Mouse (Mus musculus) midbrain, embryonic 15.5 days (tissue): ENCODE results near the gene Gorab. TPM values are rescaled to one million over a fixed set of nuclear protein-coding genes. Genes with fewer than 3 reads are reported as not detected.

Source experiments
- ATAC-seq: fragments of 200-750 bp; cut with Nextera tagmentation; replicated peaks from 2 replicates; pipeline ENCODE4 v1.8.0; 2017; ENCODE audit warnings: moderate TSS enrichment
- H3K27ac ChIP-seq: fragments of 300-500 bp; sonication (generic); 2 replicates; pipeline ENCODE4 v1.5.1; 2015; ENCODE audit warnings: mild to moderate bottlenecking, inconsistent platforms
- H3K27me3 ChIP-seq: fragments of 300-500 bp; sonication (generic); replicated peaks from 2 replicates; pipeline ENCODE4 v1.6.1; 2015; ENCODE audit warnings: inconsistent platforms
- H3K36me3 ChIP-seq: fragments of 300-500 bp; sonication (generic); replicated peaks from 2 replicates; pipeline ENCODE4 v1.6.1; 2015; ENCODE audit warnings: inconsistent platforms
- H3K4me1 ChIP-seq: fragments of 300-500 bp; sonication (generic); 2 replicates; pipeline ENCODE4 v1.6.1; 2015; ENCODE audit warnings: inconsistent platforms
- H3K4me2 ChIP-seq: fragments of 300-500 bp; sonication (generic); 2 replicates; pipeline ENCODE4 v1.6.1; 2015; ENCODE audit warnings: inconsistent platforms, mild to moderate bottlenecking, moderate library complexity
- H3K4me3 ChIP-seq: fragments of 300-500 bp; sonication (generic); 2 replicates; pipeline ENCODE4 v1.5.1; 2015; ENCODE audit warnings: mild to moderate bottlenecking, inconsistent platforms
- H3K9ac ChIP-seq: fragments of 300-500 bp; sonication (generic); 2 replicates; pipeline ENCODE4 v1.6.1; 2015; ENCODE audit warnings: mild to moderate bottlenecking, inconsistent platforms
- H3K9me3 ChIP-seq: fragments of 300-500 bp; sonication (generic); 2 replicates; pipeline ENCODE4 v1.6.1; 2016; ENCODE audit warnings: inconsistent platforms
- WGBS: fragments of 180-500 bp; shearing (Covaris S2); methylation state at CpG from one replicate; pipeline ENCODE4 v1.1.7; 2015; ENCODE audit warnings: mixed read lengths; 5-methylcytosine and 5-hydroxymethylcytosine counted together
- polyA plus RNA-seq: library from polyadenylated mRNA; unstranded; fragments of >200 nt; fragmentation: Nextera tagmentation; extraction: Ambion mirVana; gene quantifications from 2 replicates; pipeline ENCODE4 v1.2.1, GENCODE M21; 2015

Gene Gorab
- 22.1 and 22.8 TPM in 2 replicates for polyA plus RNA-seq

DNA sequence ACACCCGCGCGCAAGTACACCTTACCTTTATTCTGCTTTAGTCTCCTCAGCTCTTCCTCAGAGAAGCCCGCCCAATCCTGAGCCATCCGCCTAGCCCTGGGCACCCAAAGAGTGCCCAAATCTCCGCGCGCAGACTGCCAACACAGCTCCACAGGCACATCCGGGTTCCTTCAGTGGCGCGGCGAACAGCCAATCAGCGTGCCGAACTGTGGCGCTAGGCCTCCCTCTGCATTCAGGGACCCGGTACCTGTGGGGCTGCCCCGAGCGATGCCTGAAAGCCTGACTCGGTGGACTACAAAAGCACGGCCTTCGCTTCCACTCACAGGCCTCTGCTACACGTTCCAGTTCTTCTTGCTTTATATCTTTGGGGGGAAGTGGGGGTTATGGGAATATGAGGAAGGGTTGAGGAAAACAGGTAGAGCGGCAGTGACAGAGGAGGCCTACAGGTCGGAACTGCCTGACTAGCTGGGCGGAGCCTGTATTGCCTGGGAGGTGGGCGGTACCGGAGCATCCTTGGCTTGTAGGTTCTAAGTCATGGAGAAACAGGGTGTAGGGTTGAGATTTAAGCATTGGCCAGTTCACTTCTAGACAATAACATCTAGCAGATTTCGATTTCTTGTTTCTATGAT is at the start of gene Gorab:
Gene Gorab (minus strand): TSS at position 172 of the 629 bp plus-strand sequence.
- peak within 1 kb of the TSS; percentile 87 for H3K27ac ChIP-seq
- peak; percentile 100 for ATAC-seq
- no peaks in the 10 kb centered on the region for H3K9me3 ChIP-seq
- H3K27me3 ChIP-seq = 0 out of 2 replicates have a peak, but pooled peaks cover 4% of the 10 kb centered on the region
- peak within 1 kb of the TSS; percentile 72 for H3K4me3 ChIP-seq
- peak within 1 kb of the TSS; percentile 74 for H3K9ac ChIP-seq
- WGBS = under 1% methylated on average over 28 of the region's 28 CpGs
- no peaks in the 10 kb centered on the region for H3K36me3 ChIP-seq
- H3K4me1 ChIP-seq = peaks cover 15% of the 10 kb centered on the region
- H3K4me2 ChIP-seq = peak within 1 kb of the TSS; percentile 57

DNA sequence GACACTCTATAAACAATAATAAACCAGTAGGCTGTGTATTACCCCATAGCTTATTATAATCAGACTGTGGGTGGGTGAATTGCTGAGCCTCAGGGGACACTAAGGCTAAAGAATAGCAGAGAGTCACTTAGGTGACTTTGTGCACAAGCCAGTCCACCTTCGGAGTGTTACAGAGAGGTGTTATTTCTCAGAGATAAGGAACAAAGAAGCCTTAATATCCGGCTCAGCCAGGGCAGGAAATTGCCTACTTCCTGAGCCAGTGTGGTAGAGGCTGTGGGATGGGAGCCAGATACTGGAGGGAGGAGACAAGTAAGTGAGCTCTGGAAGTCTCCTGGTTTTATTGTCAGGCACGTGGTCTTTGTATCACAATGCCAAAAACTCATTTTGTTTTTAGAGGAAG is 40.4 kb upstream of the Gorab start:
- H3K4me2 ChIP-seq = no peak overlapping the region
- WGBS = 69% methylated on average over 3 of the region's 3 CpGs
- no peaks in the 10 kb centered on the region for H3K9me3 ChIP-seq
- no peak for ATAC-seq
- H3K27ac ChIP-seq = no peak overlapping the region
- no peaks in the 10 kb centered on the region for H3K4me1 ChIP-seq
- H3K4me3 ChIP-seq = no peak overlapping the region
- H3K36me3 ChIP-seq = no peaks in the 10 kb centered on the region
- H3K27me3 ChIP-seq = no peaks in the 10 kb centered on the region
- H3K9ac ChIP-seq = no peak overlapping the region

DNA sequence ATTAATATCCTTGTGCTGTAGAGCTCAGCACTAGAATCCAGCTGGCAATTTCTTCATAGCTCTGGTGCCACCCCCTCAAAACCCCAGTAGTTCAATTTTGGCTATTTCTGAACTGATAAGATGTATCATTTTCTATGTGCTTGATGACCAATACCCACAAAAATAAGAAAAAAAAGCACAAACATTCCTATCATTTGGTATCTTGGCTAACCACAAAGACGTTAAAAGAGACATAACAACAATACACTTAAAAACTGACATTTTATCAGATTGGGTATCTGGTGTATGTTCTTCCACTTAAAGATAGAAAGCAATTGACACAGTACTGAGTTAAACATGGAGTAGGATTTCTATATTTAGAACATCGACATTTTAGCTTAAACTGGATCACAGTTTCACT is 35.5 kb upstream of the Gorab start:
- Histone ChIP-seq H3K4me1 (no peaks in the 10 kb centered on the region), H3K9ac (no peak overlapping the region), H3K4me2 (no peak overlapping the region), H3K9me3 (no peaks in the 10 kb centered on the region), H3K27ac (no peak overlapping the region), H3K36me3 (no peaks in the 10 kb centered on the region), H3K4me3 (no peak overlapping the region), H3K27me3 (no peaks in the 10 kb centered on the region)
- no peak for ATAC-seq
- 88% methylated on average over 2 of the region's 2 CpGs for WGBS

DNA sequence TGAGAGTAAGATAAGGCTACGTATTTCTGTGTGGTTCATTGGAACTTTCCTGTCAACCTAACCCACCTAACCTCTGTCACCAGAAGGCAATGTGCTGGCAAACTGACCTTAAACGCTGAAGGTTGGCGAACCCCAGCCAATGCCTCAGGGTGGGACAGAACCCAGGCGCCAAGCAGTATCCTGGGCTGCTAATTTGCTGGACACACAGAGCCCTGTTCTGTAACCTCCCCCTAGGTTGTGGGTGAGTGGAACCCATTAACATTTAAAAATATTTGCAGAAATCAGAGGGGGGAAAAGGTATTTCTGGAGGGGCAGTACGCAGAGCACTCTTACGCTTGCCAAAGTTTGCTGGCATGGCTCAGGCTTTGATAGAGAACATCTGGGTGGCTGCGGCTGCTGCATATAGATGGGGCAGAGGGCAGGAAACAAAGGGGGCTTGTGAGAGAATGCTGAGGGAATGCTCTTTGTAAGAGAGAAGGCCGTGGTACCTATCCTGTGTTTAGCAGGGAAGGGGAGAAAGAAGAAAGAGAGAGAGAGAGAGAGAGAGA is 20.1 kb upstream of the Gorab start:
- 67% methylated on average over 8 of the region's 8 CpGs for WGBS
- no peaks in the 10 kb centered on the region for H3K4me1 ChIP-seq

DNA sequence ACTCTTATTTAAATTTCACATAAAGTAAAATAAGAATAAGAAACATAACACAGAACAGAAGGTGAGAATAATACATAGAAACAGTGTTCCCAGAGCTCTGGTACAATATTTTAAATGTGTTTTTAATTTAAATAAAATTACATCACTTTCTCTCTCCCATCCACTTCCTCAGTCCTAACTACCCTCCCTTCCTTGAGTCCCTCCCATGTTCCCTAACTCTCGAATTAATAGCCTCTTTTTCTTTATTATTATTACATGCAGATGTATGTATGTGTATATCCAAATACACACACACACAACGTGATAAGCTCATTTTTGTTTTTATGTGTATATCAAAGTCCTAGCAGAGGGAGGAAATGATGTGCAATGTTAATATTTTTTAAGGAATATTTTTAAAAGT is 13.7 kb upstream of the Gorab start:
- Histone ChIP-seq H3K4me2 (no peak overlapping the region), H3K27me3 (no peaks in the 10 kb centered on the region), H3K9ac (no peak overlapping the region), H3K9me3 (no peaks in the 10 kb centered on the region), H3K36me3 (no peaks in the 10 kb centered on the region), H3K4me3 (no peak overlapping the region), H3K27ac (no peak overlapping the region), H3K4me1 (no peaks in the 10 kb centered on the region)
- WGBS = 68% methylated on average over 2 of the region's 2 CpGs
- no peak for ATAC-seq

More for the DNA sequence above, 20.1 kb upstream of the Gorab start:
- H3K9ac ChIP-seq = no peak overlapping the region
- no peaks in the 10 kb centered on the region for H3K36me3 ChIP-seq
- H3K4me3 ChIP-seq = no peak overlapping the region
- no peaks in the 10 kb centered on the region for H3K9me3 ChIP-seq
- ATAC-seq = no peak
- H3K27ac ChIP-seq = no peak overlapping the region
- no peak overlapping the region for H3K4me2 ChIP-seq
- no peaks in the 10 kb centered on the region for H3K27me3 ChIP-seq

DNA sequence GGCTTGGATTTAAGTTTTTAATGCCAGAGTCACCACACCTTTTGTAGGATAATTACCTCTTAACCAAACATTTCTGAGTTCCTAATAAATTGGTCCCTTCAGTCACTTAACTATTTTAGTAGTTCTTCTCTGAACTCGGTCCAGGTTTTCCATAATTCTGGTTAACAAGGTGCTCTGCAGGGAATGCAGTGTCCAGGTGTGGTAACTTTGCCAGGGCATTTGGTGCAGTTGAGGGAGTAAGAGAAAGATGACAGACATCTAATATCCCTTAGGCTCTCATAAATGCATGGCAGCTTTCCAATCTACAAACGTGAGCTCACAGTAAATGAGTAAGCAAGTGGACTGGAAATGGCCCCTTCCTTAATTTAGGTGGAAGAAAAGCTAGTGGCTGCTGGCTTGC is 10.7 kb upstream of the Gorab start:
- H3K9me3 ChIP-seq = no peaks in the 10 kb centered on the region
- H3K4me3 ChIP-seq = no peak overlapping the region
- H3K27me3 ChIP-seq = no peaks in the 10 kb centered on the region
- no peak for ATAC-seq
- H3K36me3 ChIP-seq = no peaks in the 10 kb centered on the region
- no peak overlapping the region for H3K27ac ChIP-seq
- no peak overlapping the region for H3K4me2 ChIP-seq
- WGBS = 78% methylated on average over 2 of the region's 2 CpGs
- no peaks in the 10 kb centered on the region for H3K4me1 ChIP-seq
- H3K9ac ChIP-seq = no peak overlapping the region

DNA sequence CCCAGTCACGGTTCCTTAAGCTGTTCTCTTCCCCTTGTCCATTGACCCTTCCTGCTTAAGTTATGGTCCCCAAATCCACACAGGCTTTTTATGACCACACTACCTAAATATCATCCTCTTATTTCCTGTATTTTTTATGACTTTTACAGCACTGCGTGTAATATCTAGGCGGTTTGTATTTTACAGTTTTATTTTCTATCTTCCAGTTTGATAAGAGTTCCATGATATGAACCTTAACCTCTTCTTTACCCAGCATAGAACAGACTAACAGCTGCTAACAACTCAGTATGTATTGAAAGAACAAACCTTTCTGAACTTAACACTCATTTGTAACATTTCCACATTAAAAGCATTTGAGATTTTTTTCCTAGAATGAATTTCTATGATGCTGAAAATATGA is 2.7 kb upstream of the Gorab start:
- Histone ChIP-seq H3K4me1 (peaks cover 15% of the 10 kb centered on the region), H3K4me3 (no peak overlapping the region), H3K27ac (no peak overlapping the region), H3K27me3 (0 out of 2 replicates have a peak, but pooled peaks cover 4% of the 10 kb centered on the region), H3K9me3 (no peaks in the 10 kb centered on the region), H3K4me2 (no peak overlapping the region), H3K36me3 (no peaks in the 10 kb centered on the region), H3K9ac (no peak overlapping the region)
- ATAC-seq = no peak
- WGBS = 75% methylated on average over 3 of the region's 3 CpGs

DNA sequence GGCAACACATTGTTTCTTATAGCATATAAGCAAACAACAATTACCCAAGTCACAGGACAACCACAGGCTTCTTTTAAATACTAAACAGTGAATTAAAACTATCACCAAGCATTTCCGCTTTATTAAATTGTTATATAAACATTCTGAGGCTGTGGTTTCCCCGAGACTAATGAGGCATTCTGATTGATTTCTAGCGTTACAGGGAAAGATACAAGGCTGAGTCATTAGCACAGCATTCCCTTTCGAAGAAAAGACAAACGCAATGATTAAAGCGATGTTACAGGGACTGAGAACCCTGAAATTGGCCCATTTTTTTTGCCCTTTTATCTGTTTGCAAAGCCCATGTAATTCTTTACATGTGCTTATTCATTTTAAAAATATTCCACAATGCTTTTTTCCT is 12.1 kb downstream of the Gorab start:
- H3K9me3 ChIP-seq = no peaks in the 10 kb centered on the region
- ATAC-seq = no peak
- no peak overlapping the region for H3K27ac ChIP-seq
- H3K27me3 ChIP-seq = no peaks in the 10 kb centered on the region
- WGBS = 88% methylated on average over 6 of the region's 6 CpGs
- H3K36me3 ChIP-seq = peaks cover 33% of the 10 kb centered on the region
- no peak overlapping the region for H3K9ac ChIP-seq
- no peak overlapping the region for H3K4me2 ChIP-seq
- no peak overlapping the region for H3K4me3 ChIP-seq
- no peaks in the 10 kb centered on the region for H3K4me1 ChIP-seq

DNA sequence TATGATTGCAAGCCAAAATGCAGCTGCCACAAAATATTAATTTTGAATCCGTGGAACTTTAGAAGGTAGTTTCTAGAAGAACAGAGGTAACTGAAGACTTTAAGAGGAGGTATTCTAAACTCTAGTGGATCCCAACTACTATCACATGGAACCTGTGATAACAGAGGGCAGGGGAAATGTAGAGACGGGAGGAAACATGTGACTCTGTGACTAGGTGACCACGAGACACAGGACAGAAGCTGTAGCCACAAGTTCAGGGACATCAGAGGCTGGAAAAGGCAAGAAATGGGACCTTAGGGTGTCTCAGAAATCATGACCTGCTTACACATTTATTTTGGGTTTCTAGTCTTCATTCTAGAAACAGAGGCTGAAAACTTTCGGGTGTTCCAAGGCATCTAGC is 13.4 kb downstream of the Gorab start:
- no peak overlapping the region for H3K4me2 ChIP-seq
- ATAC-seq = no peak
- peaks cover 29% of the 10 kb centered on the region for H3K36me3 ChIP-seq
- no peaks in the 10 kb centered on the region for H3K4me1 ChIP-seq
- WGBS = 92% methylated on average over 4 of the region's 4 CpGs
- H3K4me3 ChIP-seq = no peak overlapping the region
- no peaks in the 10 kb centered on the region for H3K27me3 ChIP-seq
- H3K27ac ChIP-seq = no peak overlapping the region
- H3K9ac ChIP-seq = no peak overlapping the region
- H3K9me3 ChIP-seq = no peaks in the 10 kb centered on the region

DNA sequence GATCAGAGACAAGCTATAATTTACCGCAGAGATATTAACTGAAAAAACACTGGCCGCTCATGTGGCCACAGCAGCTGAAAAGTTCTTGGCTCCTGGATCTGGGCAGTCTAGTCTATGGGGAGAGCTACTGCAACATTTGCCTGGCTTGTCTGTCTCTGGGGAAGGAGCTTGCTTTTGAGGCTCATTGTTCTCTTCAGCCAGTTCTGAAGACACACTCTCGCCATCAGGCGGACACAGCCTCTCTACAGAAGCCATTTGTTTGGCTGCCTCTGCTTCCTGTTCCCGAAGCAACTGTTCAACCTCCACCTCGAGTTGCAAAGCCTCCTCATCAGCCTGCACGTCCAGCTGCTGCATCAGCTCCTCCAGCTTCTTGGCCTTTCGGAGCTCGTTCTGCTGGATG is 17.3 kb downstream of the Gorab start:
- Histone ChIP-seq H3K27ac (no peak overlapping the region), H3K4me1 (no peaks in the 10 kb centered on the region), H3K9ac (no peak overlapping the region), H3K9me3 (no peaks in the 10 kb centered on the region), H3K27me3 (no peaks in the 10 kb centered on the region), H3K4me3 (no peak overlapping the region), H3K36me3 (peaks cover 9% of the 10 kb centered on the region; the same call in 1 of the 2 replicates), H3K4me2 (no peak overlapping the region)
- no peak for ATAC-seq
- 91% methylated on average over 9 of the region's 9 CpGs for WGBS

DNA sequence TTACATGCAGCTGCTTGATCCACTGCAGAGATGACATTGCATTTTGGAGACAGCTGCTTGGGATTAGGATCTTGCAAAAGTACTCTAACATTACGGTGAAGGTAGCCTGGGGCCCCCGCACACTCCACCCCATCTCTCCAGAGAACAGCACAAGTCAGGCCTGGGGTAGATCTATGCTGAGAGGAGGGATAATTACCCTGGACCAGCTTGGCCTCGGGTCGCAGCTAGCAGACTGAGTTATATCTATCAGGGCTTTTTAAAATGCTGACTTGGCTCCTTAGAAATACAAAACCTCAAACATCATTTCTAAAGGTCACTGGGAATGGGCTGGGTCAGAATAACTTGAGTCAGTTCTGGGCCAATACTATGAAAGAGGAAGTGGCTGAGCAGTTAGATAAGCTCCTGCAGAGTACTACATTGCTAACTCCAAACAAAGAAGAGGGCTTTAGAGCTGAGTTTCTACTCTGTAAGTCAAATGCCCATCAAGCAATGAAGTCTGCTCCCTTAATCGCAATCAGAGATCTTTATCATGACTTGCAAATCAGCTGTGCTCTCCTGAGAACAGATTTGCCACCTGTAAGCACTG is 19.9 kb downstream of the Gorab start:
- H3K4me2 ChIP-seq = no peak overlapping the region
- peaks cover 9% of the 10 kb centered on the region; the same call in 1 of the 2 replicates for H3K36me3 ChIP-seq
- 79% methylated on average over 5 of the region's 5 CpGs for WGBS
- H3K9ac ChIP-seq = no peak overlapping the region
- no peaks in the 10 kb centered on the region for H3K27me3 ChIP-seq
- H3K4me3 ChIP-seq = no peak overlapping the region
- H3K27ac ChIP-seq = no peak overlapping the region
- H3K4me1 ChIP-seq = no peaks in the 10 kb centered on the region
- no peaks in the 10 kb centered on the region for H3K9me3 ChIP-seq
- ATAC-seq = no peak

DNA sequence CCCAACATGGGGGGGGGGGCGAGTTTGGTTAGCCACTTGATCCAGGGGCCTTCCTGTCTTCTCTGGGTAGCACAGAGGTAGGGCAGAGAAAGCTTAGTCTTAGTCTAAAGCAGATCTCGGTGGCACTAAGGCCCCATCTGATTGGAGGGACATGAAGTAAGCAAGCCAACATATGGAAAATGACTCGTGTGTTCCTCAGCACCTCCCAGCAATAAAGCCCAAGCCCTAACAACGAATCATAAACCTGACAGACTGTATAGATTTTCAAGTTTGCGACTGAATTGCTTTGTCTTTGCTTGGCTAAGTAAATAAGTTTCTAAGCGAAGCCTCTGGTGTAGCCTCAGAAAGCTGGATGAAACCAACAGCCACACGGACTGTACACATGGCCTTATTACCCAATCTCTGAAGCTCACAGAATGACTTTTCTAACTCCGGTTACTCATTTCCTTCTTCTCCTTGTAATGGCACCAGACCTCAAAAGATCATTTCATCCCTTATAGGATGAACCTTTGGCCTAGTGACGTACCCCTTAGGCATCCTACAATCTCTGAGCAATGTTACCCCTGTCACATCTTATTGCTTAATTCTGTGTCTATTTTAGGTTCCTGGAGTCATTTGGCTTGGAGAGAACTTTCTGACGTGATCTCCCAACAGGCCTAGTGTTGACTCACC is 21.3 kb downstream of the Gorab start:
- Histone ChIP-seq H3K27ac (no peak overlapping the region), H3K9ac (no peak overlapping the region), H3K9me3 (no peaks in the 10 kb centered on the region), H3K27me3 (no peaks in the 10 kb centered on the region), H3K4me3 (no peak overlapping the region), H3K36me3 (peaks cover 9% of the 10 kb centered on the region; the same call in 1 of the 2 replicates), H3K4me2 (no peak overlapping the region), H3K4me1 (no peaks in the 10 kb centered on the region)
- no peak for ATAC-seq
- WGBS = 91% methylated on average over 10 of the region's 10 CpGs
